Mouse (Mus musculus): Measurements from ENCODE around the gene Lrba.
A peak's percentile ranks its signal among the peaks of the same experiment; 100 is the strongest.

Gene Lrba

DNA sequence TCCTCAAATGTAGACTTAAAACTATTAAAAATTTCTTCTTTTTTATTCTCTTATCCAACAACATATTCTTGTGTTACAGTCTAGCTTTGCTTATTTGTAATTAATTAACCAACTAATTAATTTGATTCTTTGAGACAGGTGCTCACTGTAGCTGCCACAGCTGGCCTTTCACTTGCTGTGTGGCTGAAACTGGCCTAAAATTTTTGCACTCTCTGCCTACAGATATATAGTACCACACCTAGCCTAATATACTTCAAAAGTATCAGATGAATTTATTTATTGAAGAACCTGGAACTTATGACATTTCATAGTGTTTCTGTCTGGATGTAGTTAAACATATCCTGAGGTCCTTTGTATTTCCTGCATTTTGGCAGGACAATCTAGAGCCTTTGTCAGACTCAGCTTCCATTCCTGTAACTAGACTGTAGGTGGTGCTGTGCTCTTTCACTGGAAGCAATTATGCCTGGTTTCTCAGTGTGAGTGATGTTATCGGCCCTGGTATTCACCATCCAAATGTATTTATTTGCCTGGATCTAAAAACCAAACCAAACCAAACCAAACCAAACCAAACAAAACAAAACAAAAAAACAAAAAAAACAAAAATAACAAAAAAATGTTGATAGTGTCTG lies 43.7 kb downstream of the Lrba start:
- DNase-seq = peak; percentile 11

DNA sequence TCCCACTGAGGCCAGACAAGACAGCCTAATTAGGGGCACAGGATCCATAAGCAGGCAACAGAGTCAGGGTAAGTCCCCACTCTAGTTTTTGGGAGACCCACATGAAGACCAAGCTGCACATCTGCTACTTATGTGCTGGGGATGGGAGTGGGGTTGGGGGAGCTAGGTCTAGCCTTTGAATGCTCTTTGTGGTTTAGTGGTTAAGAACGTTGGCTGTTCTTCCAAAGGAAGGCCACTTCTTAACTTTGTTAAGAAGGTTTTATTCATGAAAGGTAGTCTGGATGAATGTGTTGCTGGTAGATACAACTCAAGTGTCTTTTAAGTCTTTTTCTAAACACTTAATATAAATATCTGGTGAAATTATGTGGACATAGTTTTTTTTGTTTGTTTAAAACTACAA lies 51.2 kb downstream of the Lrba start:
- no peak for DNase-seq

DNA sequence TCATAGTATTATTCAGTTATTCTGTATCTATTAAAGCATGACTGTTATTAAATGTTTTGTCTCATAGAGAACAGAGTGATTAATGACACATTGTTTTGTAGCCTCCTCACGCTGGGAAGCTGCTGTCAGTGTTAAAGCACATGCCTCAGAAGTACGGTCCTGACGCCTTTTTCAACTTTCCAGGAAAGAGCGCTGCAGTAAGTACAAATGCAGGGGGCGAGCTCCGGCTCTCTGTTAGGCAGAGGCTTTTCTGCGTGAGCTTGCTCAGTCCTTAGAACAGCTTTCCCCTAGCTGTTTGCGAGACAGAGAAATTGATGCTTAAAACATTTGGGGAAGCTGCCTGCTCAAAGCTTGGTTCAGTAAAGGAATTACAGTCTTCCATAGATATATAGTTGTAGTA lies 66.8 kb downstream of the Lrba start:
- no peak for DNase-seq

DNA sequence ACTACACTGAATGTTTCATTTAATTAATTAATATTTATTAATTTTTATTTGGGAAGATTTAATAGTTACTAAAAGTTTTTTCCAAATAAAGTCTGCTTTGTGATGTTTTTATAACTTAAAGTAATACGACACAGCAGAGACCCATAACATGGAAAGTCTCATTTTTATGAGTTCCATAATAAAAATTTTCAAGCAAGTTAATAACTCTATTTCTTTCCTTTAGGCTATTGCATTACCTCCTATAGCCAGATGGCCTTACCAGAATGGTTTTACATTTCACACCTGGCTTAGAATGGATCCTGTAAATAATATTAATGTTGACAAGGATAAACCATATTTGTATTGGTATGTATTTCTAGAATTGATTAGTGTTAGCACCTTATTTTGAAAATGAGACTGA lies 70.4 kb downstream of the Lrba start:
- no peak for DNase-seq

DNA sequence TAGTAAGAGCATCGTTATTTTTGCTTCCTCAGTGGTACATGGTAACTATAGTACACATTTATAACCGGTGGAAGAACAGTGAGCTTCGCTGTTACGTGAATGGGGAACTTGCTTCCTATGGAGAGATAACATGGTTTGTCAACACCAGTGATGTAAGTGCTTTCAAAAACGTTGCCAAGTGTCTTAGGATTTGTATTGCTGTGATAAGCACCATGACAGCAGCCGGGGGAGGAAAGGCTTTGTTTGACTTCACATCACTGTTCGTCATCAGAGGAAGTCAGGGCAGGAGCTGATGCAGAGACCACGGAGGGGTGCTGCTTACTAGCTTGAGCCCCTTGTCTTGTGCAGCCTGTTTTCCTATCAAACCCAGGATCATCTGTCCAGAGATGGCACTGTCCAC lies 71.7 kb downstream of the Lrba start:
- DNase-seq = no peak

DNA sequence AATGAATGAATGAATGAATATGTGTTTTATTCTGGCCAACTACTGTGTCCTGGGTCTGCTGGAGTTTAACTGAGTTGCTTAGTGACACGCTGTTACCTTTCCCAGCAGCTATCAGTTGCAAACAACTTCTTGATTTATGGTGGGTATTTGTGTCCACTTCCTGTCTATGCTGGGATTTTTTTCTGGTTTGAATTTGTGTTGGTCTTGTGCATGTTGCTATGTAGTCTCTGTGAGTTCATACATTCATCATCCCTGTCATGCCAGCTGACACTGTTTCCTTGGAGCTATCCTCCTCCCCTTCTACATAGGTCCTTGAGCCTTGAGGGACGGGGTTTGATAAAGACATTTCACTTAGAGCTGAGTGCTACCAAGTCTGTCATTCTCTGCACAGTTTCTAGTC lies 84.4 kb downstream of the Lrba start:
- no peak for DNase-seq

DNA sequence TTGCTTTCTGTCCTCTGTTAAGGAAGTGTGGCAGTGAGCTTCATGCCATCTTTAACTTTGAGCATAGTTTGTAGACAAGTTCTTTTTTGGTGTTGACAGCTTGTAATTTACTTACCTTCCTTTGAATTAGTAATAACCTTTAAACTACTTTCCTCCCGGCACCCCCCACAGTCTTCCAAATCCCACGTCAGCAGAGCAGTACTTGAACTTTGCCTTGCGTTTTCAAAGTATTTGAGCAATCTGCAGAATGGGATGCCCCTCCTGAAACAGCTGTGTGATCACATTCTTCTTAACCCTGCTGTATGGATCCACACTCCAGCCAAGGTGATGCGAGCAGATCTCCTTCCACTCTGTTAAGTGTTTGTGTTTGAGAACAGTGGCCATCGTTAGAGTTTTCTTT lies 85.7 kb downstream of the Lrba start:
- no peak for DNase-seq

DNA sequence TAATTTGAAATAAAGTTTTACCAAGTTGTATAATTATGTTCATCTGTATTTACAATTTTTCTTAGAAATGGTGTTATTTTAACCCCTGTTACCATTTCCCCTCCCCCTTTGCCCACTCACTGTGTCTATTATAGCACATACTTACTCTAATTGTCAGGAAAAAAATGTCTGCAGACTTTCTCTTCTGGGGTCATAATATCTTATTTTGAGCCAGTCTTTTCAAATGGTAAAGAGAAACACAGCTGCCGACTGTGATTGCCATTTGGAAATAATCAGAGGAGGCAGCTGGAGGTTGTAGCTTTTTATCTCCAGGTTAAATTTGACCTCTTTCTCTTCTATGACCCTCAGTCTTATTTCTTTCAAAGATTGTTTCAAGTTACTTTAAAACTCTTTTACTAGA lies 86.9 kb downstream of the Lrba start:
- DNase-seq = no peak

DNA sequence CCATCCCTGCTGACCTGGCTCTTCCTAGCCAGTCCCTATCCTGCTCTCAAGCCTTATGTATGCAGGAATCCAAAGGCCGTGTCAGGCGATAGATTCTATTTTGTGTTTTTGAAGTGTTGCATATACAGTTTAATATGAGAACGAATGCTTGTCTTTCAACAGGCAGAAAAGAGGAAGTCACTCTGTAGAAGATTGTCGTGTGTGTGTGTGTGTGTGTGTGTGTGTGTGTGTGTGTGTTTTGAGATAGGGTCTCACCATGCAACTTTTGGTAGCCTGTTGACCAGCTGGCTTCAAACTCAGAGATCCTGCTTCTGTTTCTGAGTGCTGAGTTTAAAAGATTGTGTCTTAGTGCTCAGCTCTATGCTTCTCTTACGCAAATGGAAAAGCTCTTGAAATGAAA lies 93.2 kb downstream of the Lrba start:
- no peak for DNase-seq

DNA sequence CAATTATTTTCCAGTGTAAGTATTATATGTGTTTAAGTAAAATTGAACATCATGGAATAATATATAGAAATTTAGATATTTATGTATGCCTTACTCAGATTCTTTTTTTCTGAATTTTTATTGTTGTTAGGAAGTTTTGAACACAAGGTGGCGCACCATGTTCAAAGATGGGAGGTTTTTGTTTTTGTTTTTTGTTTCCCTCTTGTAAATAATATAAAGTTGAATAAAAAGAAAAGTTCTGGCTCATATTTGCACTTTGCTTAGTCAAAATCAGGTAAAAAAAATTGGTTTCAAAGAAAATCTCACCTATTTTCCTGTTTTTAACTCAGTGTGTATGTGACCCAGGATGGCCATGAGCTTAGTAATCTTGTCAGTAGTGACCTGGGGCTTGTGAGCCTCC lies 104.1 kb downstream of the Lrba start:
- peak; percentile 10 for DNase-seq

DNA sequence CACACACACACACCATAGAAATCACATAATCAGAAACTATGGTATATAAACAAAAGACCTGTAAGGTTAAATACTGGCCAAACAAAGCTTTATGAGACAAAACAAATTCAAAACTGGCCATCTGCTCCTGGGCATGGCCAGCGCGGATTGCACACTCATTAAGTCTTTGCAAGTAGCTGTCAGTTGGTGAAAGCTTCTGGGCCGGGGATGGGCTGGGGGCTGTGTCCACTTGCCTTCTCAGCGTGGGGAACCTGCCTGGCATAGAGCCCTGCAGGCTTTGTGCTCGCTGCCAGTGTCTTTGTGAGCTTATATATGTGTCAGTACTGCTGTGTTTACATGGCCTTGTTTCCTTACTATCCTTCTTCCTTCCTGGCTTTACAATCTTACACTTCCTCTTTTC lies 118.8 kb downstream of the Lrba start:
- no peak for DNase-seq

DNA sequence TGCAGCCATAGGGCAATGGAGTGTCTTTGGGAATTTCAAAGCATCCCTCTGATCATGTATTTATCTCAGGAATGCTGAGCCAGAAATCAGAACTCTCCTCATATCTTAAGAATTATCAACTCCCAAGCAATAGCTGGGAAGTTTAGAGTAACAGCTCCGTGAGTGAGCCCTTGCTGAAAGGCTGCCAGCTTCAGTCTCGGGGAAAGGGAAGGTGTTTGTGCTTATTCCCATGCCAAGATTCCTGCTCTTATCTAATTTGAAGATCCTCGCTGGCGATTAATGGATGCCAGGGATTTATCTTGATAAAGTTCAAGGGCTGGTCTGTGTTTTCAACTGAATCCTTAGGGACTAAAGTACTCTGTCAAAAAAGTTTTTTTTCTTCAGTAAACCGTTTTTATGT lies 138.0 kb downstream of the Lrba start:
- DNase-seq = no peak

DNA sequence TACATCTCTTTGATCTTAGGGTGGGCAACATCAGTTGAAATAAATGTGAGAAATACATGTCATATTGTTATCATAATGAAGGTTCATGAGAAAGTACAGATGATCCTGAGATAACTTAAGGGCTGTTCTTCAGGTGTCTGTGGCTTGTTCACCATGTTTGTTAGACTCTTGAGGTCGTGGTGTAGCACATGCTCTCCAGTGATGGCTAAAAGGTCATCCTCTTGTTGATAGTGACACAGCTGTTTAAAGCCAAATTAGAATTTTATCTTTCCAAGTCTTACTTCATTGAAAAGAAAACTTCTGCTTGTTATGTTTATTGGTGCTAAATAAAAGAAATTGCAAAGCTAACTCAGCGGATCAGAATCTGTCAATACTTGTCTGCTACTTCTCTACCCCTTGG lies 147.0 kb downstream of the Lrba start:
- DNase-seq = no peak

DNA sequence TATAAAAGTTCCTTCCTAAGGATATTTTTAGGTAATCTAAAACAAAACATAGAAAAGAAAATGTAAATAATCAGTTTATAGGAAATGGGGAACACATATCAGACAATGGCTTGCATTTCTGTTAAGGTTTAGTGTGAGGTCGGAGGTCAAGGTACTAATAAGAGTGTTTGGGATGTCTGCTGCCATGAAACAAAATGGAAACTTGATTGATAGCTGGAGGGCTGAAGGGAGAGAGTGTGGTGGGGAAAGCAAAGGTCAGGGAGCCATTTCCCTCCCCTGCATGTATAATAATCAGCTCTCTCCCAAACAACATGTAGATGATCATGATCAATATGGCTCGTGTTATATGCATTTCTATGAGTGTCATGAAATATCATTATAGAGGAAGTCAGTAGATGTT lies 150.8 kb downstream of the Lrba start:
- no peak for DNase-seq

DNA sequence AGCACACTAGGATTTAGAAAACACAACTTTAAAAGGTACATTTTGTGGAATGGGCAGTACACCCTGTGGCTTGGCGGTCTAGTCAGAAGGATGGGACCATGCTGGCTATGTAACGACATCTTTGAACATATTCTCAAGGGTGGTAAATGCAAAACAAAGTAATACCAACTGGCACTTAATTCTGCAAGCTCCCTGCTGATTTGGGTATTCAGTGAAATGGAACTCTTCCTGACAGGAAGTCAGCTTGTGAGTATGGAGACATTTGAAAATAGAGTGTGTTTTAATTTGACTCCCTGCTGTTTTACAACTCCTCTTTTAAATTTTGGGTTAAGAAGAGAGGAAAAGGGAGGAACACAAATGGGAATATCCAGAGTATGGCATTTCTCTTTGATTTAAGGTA lies 158.1 kb downstream of the Lrba start:
- DNase-seq = no peak

DNA sequence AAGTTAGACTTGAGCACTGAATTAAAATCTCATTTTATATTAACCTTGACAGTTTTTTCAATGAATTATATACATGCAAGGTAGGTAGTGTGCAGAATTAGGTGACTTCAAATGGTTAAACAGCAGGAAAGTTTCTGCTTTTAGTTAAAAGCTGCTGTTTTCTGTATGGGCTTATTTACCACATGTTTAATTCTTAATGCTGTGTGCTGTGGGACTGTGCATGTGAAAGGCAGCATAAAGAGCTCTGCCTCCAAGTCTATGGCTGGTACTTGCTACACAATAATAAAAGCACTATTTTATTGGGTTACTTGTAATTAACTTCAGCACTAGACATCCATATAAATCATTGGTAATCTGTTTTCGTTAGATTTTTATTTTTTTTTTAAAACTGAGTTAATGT lies 160.6 kb downstream of the Lrba start:
- DNase-seq = no peak

DNA sequence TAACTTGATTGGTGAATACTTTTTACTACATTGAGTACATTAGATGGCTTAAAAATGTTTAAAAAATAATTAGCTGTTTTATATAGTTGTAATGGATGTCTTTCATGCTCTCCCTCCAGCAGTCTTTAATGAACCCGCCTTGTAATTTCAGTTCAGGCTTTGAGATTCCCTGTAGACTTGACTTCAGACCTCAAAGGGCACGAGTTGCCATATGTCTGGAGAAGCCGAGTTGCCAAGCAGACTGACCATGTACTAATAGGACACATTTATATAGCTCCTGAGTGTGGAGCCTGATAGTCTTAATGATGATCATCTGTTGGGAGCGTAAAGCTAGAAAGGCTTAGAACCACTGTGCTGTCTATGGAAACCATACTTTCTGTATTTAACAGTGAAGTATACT lies 161.8 kb downstream of the Lrba start:
- DNase-seq = no peak

DNA sequence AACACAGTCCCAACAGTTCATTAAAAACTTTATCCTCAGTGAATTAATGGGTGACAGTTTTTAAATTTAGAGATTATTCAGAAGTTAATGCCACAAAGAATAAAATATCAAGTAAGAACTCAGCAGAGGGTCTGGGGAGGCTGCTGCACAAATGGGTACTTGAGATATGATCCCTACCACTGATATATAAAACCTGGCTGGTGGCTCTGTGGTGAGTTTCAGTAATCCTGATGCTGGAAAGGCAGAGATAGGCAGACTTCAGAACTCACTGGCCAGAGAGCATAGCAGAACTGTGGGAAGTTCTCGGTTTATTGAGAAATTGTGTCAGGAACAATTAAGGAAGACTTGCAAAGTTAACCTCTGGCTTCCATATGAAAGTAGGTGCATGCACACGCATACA lies 199.3 kb downstream of the Lrba start:
- no peak for DNase-seq

DNA sequence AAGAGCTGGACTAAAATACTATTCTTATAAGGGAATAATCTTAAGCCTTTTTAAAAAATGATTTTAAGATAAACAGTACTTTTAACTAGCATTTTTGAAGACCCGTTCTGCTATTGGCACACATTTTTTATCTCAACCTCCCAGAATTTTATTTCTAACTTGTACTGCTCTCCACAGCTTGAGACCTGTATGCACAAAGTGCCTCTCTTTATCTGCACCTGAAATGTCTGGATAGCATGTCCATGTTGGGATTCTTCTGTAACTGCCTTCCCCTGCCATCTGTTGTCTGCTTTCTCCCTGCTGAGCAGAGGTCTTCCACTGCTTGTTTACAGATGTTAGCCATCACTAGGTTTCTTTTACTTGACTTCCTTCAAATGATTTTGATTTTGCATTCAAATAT lies 202.3 kb downstream of the Lrba start:
- DNase-seq = no peak

DNA sequence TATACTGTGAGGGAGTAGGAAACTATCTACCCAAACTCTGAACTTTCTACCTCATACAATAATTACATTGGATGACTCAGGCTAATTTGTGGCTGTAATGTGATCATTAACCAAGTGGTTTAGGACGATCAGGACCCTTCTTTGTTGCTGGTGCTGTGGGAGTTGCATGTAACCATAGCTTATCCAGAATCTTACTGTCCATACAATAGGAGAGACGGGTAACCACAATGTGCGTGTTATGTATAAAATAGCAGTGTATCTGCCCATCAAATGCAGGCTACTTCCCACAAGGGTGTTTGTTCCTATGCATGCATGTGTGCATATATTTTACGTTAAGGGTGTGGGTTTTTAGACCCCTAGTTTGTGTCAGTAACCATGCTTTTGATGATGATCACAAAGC lies 219.0 kb downstream of the Lrba start:
- DNase-seq = no peak

DNA sequence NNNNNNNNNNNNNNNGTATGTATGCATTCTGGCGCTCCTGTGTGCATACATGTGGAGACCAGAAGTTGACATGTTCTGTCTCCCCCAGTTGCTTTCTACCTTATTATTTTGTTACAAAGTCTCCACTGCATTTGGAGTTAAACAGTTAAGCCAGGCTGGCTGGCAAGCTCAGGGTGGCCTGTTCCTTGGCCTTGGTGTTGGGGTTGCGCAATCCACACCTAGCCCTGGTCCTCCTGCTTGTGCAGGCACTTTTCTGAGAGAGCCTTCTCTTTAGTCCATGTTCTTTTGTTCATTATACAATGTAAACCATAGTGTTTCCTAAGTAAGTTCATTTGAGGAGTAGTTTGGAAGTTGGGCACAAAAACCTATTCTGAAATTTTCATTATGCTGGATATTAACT lies 226.7 kb downstream of the Lrba start:
- no peak for DNase-seq

DNA sequence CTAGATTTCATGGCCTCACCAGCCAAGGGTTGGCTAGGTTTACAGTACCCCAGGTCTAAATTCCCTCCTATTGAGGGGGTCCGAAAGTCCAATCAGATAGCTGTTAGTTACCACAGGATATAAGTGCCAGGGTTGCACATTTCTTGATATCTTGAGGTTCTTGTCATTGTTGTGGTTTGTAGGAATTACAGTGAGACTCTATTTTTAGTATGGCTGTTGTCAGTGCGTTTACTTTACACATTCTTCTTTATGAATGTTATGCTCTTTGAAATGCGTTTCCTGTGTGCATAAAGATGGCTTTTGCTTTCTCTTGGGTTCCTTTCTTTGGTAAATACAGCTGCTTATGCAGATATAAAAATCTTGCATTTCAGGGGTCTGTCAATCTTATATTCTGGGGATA lies 237.1 kb downstream of the Lrba start:
- no peak for DNase-seq

DNA sequence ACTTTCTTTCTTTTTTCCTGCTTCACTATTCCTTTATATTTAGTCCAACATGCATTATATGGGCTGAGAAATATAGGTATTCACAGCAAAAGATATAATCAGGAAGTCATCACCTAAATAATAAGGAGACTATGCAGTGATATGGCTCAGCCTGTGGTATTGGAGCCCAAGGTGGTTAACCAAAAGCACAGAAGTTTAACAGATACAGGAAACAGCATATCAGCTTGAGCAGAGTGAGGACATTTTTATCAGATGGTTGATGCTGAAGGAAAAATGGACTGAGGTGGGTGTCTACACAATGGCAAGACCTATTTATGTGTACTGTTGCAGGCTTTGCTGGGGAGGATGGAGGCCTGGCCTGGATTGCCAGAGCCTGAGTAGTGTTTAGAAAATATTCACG lies 265.5 kb downstream of the Lrba start:
- no peak for DNase-seq

DNA sequence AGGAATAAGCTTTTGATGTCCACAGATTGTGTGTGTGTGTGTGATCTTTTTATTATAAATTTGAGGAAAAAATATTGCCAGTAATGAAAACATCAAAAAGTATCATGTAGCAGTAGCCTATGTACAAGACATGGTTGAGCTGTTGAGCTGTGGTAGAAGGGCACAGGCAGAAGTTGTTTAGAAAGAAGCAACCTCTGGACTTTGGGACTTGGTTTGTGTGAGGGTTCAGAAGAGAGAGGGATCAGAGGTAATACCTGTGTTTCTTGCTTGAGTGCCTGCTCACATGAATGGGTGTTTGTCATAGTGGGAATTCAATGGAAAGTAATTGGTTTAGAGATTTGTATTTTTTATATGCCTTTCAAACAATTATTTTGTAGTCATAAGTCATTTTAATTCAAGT lies 276.1 kb downstream of the Lrba start:
- no peak for DNase-seq

DNA sequence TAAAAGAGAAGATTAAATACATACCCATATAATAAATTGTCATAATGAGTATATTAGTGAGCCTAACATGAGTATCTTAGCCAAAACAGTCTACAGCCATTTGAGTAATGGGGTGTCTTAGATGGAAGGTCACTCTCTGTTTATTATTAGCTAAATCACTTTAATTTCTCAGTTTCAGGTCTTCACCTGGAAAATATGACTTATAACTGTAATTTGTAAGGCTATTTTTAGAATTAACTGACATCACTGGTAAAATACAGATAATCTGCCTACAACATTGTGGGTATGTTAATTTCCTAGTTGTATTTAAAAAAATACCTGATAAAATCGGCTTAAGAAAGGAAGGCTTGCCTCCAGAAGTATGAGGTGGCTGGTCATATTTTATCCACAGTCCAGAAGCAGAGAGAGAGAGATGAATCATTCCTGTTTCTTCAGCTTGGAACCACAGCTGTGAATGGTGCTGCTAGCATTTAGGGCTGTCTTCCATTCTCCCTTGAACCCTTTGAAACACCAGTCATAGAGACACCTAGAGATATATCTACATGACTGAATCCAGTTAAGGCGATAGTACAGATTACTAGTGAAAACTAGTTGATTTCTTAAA lies 294.1 kb downstream of the Lrba start:
- DNase-seq = no peak

All from thymus, postnatal 25 days (tissue).